In the genomic region with DNA sequence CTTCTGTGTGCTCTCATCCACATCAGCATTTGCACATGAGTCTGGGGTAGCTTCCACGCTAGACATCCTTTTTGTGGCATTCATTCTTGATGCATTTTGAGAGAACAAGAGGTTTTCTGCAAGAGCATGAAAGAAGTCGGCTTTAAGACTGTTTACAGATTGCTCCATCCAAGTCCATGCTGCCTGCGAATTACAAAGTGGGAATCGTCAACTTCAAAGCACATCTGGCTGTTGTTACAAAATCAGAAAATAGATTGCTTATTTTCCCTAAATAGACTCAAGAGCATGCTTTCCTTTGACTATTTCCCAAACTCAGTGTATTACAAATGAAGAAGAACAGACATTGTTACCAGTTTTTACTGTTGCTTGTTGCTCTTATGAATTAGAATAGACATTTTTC, we compare ENCODE assay signal across 21 mouse cellular contexts. TPM values are rescaled to one million over a fixed set of nuclear protein-coding genes. Genes with fewer than 3 reads are reported as not detected.
DNase-seq lines count a peak whose midpoint lies in the region; ATAC-seq and TF ChIP-seq lines count a peak whose summit lies in the region.
"Had no signal": no experiment of that assay in that cellular context is flagged by ENCODE, and none has a peak within 500 bp of the region (broad histone marks: within the 10 kb centered on the region; RNA-seq: fewer than 3 reads in every experiment).

No protein-coding gene starts in this region.

- no peak for TF ChIP-seq POLR2A in lung, adult 2 months (IDR thresholded peaks at IDR 0.05; ENCODE audit: borderline replicate concordance, extremely low read depth, low read depth, low read length)

- H3K27me3 ChIP-seq in lung, postnatal 0 days (replicated peaks; ENCODE audit: insufficient read depth, low read length): no peaks in the 10 kb centered on the region
- H3K27me3 ChIP-seq: CH12.LX; embryonic facial prominence, embryonic 12.5 days; hindbrain, embryonic 13.5 days; Patski had no signal

- H3K36me3 ChIP-seq in lung, postnatal 0 days (ENCODE audit: insufficient read depth, low read length): no peaks in the 10 kb centered on the region
- H3K36me3 ChIP-seq: embryonic facial prominence, embryonic 12.5 days; forebrain, embryonic 10.5 days; heart, embryonic 10.5 days; hindbrain, embryonic 13.5 days had no signal

- peak overlapping the region; percentile 2; the same call in 1 of the 2 replicates for H3K27ac ChIP-seq in layer of hippocampus, adult 2 months
- H3K27ac ChIP-seq in lung, postnatal 0 days (ENCODE audit: low read length): no peak overlapping the region
- H3K27ac ChIP-seq: forebrain, embryonic 10.5 days; gastrocnemius, adult 2 months; heart, embryonic 10.5 days; hindbrain, embryonic 13.5 days; hindbrain, postnatal 0 days had no signal

- ATAC-seq in lung, postnatal 0 days: peak; percentile 28; the same call in 1 of the 2 replicates
- ATAC-seq in erythroid progenitor cell, adult 5-6 weeks (replicated peaks; ENCODE audit: low FRiP score, poor library complexity, severe bottlenecking): no peak
- ATAC-seq: activated CD4-positive, CD25-positive, alpha-beta regulatory T cell, adult 4 months; forebrain, embryonic 14.5 days; hindbrain, postnatal 0 days; Patski had no signal

- no peak for TF ChIP-seq CTCF in layer of hippocampus, adult 2 months (conservative IDR thresholded peaks at IDR 0.05)
- TF ChIP-seq CTCF in lung, postnatal 0 days (IDR thresholded peaks at IDR 0.05): no peak
- TF ChIP-seq CTCF in lung, adult 2 months (IDR thresholded peaks at IDR 0.05; ENCODE audit: insufficient read depth, low read length): no peak

- TF ChIP-seq EP300 in lung, postnatal 0 days (IDR thresholded peaks at IDR 0.05): no peak

- no peak for DNase-seq in layer of hippocampus, adult 2 months (ENCODE audit: low spot score in 2 of 2)
- no peak for DNase-seq in layer of hippocampus, adult 11-12 months (ENCODE audit: low spot score)
- DNase-seq in lung, postnatal 0 days (ENCODE audit: low spot score): peak; percentile 76
- no peak for DNase-seq in lung, adult 2 months
- DNase-seq in lung, postnatal 25 days (ENCODE audit: low spot score): peak; percentile 3
- DNase-seq: adrenal gland, postnatal 14 days; cerebellum, adult 2 months; cerebellum, postnatal 10 days; gastrocnemius, adult 2 months; gastrocnemius, postnatal 25 days; heart, postnatal 10 days had no signal

- 44% methylated on average over 4 of the region's 4 CpGs for WGBS in lung, postnatal 0 days
- WGBS in lung, adult 2 months: 64% methylated on average over 4 of the region's 4 CpGs

- no peaks in the 10 kb centered on the region for H3K4me1 ChIP-seq in lung, postnatal 0 days (ENCODE audit: insufficient read depth, low read depth, low read length)
- no peaks in the 10 kb centered on the region for H3K4me1 ChIP-seq in lung, adult 2 months (ENCODE audit: control insufficient read depth, insufficient read depth, low read length)
- H3K4me1 ChIP-seq: embryonic facial prominence, embryonic 12.5 days; hindbrain, embryonic 13.5 days had no signal

- H3K9me3 ChIP-seq in lung, postnatal 0 days (ENCODE audit: low read length): no peaks in the 10 kb centered on the region
- H3K9me3 ChIP-seq: embryonic facial prominence, embryonic 12.5 days; forebrain, embryonic 10.5 days; heart, embryonic 10.5 days; hindbrain, embryonic 13.5 days had no signal

- H3K9ac ChIP-seq in lung, postnatal 0 days (replicated peaks; ENCODE audit: low read depth): no peak overlapping the region
- H3K9ac ChIP-seq: embryonic facial prominence, embryonic 12.5 days; hindbrain, embryonic 13.5 days had no signal

- H3K4me2 ChIP-seq in lung, postnatal 0 days (replicated peaks; ENCODE audit: low read depth, low read length): no peak overlapping the region
- H3K4me2 ChIP-seq: embryonic facial prominence, embryonic 12.5 days; hindbrain, embryonic 13.5 days had no signal

- H3K4me3 ChIP-seq in layer of hippocampus, adult 2 months: no peak overlapping the region
- no peak overlapping the region for H3K4me3 ChIP-seq in lung, postnatal 0 days (ENCODE audit: low read depth, low read length)
- H3K4me3 ChIP-seq in lung, adult 2 months (replicated peaks; ENCODE audit: extremely low read depth, low read depth, low read length): no peak overlapping the region
- H3K4me3 ChIP-seq: embryonic facial prominence, embryonic 12.5 days; forebrain, embryonic 10.5 days; gastrocnemius, adult 2 months; heart, embryonic 10.5 days; hindbrain, embryonic 13.5 days had no signal

RNA-seq across cellular contexts. Expression of gene Cep112, which starts 59.0 kb away (rescaled TPM):
- 10 to 100 TPM; 21.0 to 23.1 TPM for total RNA-seq in layer of hippocampus, adult 2 months (2021)
- 6.4 and 8.8 TPM in 2 replicates for polyA plus RNA-seq in lung, postnatal 0 days (2015; fragmentation: Nextera tagmentation; extraction: Ambion mirVana)
- polyA plus RNA-seq in lung, adult 2 months (2012; rRNA removed): 0.27 and 0.39 TPM in 2 replicates
- not detected in 2 replicates for total RNA-seq in erythroid progenitor cell, adult 5-6 weeks (2015; ENCODE audit: low replicate concordance)
- total RNA-seq in erythroid progenitor cell, adult 5-6 weeks (2017; ENCODE audit: low replicate concordance): not detected in 2 replicates

Comparison
In these comparisons a context has a peak if more than half of its experiments do, and no peak if none do; other contexts are left out.
1. DNase-seq: peak in lung, postnatal 0 days (single experiment) and lung, postnatal 25 days (single experiment); none in layer of hippocampus, adult 2 months (0 of 2), layer of hippocampus, adult 11-12 months (single experiment) and lung, adult 2 months (single experiment).
2. RNA of gene Cep112, which starts 59.0 kb away (total RNA-seq): 21.0 to 23.1 TPM in layer of hippocampus, adult 2 months; not detected in erythroid progenitor cell, adult 5-6 weeks; every median in the first group is over 10 times any median in the second.